Comparison of ENCODE assay signal across 10 mouse cellular contexts in genomic region chr10:98624681-98625321, GRCm38 (mm10).
DNase-seq lines count a peak whose midpoint lies in the region; ATAC-seq lines count a peak whose summit lies in the region.
"Had no signal": no experiment of that assay in that cellular context is flagged by ENCODE, and none has a peak within 500 bp of the region (broad histone marks: within the 10 kb centered on the region; RNA-seq: fewer than 3 reads in every experiment).

No protein-coding gene starts in this region.

- peak overlapping the region; percentile 36 for H3K4me3 ChIP-seq in heart, embryonic 16.5 days (ENCODE audit: low read length)
- no peak overlapping the region for H3K4me3 ChIP-seq in midbrain, embryonic 14.5 days (replicated peaks; ENCODE audit: low read depth, low read length)
- H3K4me3 ChIP-seq in midbrain, embryonic 13.5 days (replicated peaks), result no peak overlapping the region
- no peak overlapping the region; the same call in 1 of the 2 replicates for H3K4me3 ChIP-seq in intestine, embryonic 16.5 days (ENCODE audit: low read length)
- H3K4me3 ChIP-seq in neural tube, embryonic 15.5 days (replicated peaks), result no peak overlapping the region
- H3K4me3 ChIP-seq in forebrain, embryonic 16.5 days (replicated peaks; ENCODE audit: low read length), result no peak overlapping the region

- 18% methylated on average over 12 of the region's 12 CpGs for WGBS in heart, embryonic 16.5 days
- WGBS in midbrain, embryonic 14.5 days, result 64% methylated on average over 12 of the region's 12 CpGs
- 72% methylated on average over 12 of the region's 12 CpGs for WGBS in midbrain, embryonic 13.5 days
- 33% methylated on average over 12 of the region's 12 CpGs for WGBS in intestine, embryonic 16.5 days
- 30% methylated on average over 12 of the region's 12 CpGs for WGBS in neural tube, embryonic 15.5 days
- WGBS in forebrain, embryonic 16.5 days, result 71% methylated on average over 12 of the region's 12 CpGs

- no peak for DNase-seq in heart, postnatal 25 days (ENCODE audit: low spot score)
- DNase-seq in midbrain, embryonic 14.5 days, result peak; percentile 12
- DNase-seq in retina, embryonic 14.5 days (ENCODE audit: low spot score), result no peak
- DNase-seq: adrenal gland, adult 8-10 months; cerebellum, postnatal 25 days had no signal

- intact Hi-C loops in heart, postnatal 25 days (cut with DNase I), result no loop called here

- H3K36me3 ChIP-seq in heart, embryonic 16.5 days (ENCODE audit: control insufficient read depth, insufficient read depth), result no peaks in the 10 kb centered on the region
- no peaks in the 10 kb centered on the region for H3K36me3 ChIP-seq in midbrain, embryonic 14.5 days (ENCODE audit: control insufficient read depth, insufficient read depth, low read length)
- H3K36me3 ChIP-seq in midbrain, embryonic 13.5 days, result no peaks in the 10 kb centered on the region
- H3K36me3 ChIP-seq in intestine, embryonic 16.5 days (ENCODE audit: control insufficient read depth, insufficient read depth, low read length), result no peaks in the 10 kb centered on the region
- no peaks in the 10 kb centered on the region for H3K36me3 ChIP-seq in neural tube, embryonic 15.5 days
- H3K36me3 ChIP-seq in forebrain, embryonic 16.5 days (ENCODE audit: control insufficient read depth, insufficient read depth), result no peaks in the 10 kb centered on the region

- peak overlapping the region; percentile 30; the same call in 1 of the 2 replicates for H3K27ac ChIP-seq in heart, embryonic 16.5 days (ENCODE audit: low read length)
- H3K27ac ChIP-seq in midbrain, embryonic 14.5 days (replicated peaks; ENCODE audit: low read depth, low read length), result no peak overlapping the region
- H3K27ac ChIP-seq in midbrain, embryonic 13.5 days, result no peak overlapping the region
- H3K27ac ChIP-seq in intestine, embryonic 16.5 days (ENCODE audit: low read length), result no peak overlapping the region
- H3K27ac ChIP-seq in neural tube, embryonic 15.5 days (replicated peaks), result peak overlapping the region; percentile 39; the same call in 1 of the 2 replicates
- no peak overlapping the region for H3K27ac ChIP-seq in forebrain, embryonic 16.5 days (ENCODE audit: low read length)

- peak overlapping the region; percentile 48 for H3K9ac ChIP-seq in heart, embryonic 16.5 days (ENCODE audit: low read length)
- H3K9ac ChIP-seq in midbrain, embryonic 14.5 days (replicated peaks; ENCODE audit: low read length), result no peak overlapping the region
- H3K9ac ChIP-seq in midbrain, embryonic 13.5 days (replicated peaks), result no peak overlapping the region
- H3K9ac ChIP-seq in intestine, embryonic 16.5 days (ENCODE audit: low read depth, low read length), result no peak overlapping the region
- no peak overlapping the region for H3K9ac ChIP-seq in neural tube, embryonic 15.5 days (replicated peaks)
- no peak overlapping the region for H3K9ac ChIP-seq in forebrain, embryonic 16.5 days (replicated peaks; ENCODE audit: low read depth, low read length)

- H3K27me3 ChIP-seq in heart, embryonic 16.5 days (ENCODE audit: control insufficient read depth, insufficient read depth, low read length), result no peaks in the 10 kb centered on the region
- no peaks in the 10 kb centered on the region for H3K27me3 ChIP-seq in midbrain, embryonic 14.5 days (ENCODE audit: control insufficient read depth, insufficient read depth, low read length)
- H3K27me3 ChIP-seq in midbrain, embryonic 13.5 days, result no peaks in the 10 kb centered on the region
- H3K27me3 ChIP-seq in intestine, embryonic 16.5 days (replicated peaks; ENCODE audit: control insufficient read depth, insufficient read depth, low read length), result no peaks in the 10 kb centered on the region
- no peaks in the 10 kb centered on the region for H3K27me3 ChIP-seq in neural tube, embryonic 15.5 days (replicated peaks)
- H3K27me3 ChIP-seq in forebrain, embryonic 16.5 days (replicated peaks; ENCODE audit: control insufficient read depth, insufficient read depth, low read length), result no peaks in the 10 kb centered on the region

- peaks cover 5% of the 10 kb centered on the region; the same call in 1 of the 2 replicates for H3K4me1 ChIP-seq in heart, embryonic 16.5 days (ENCODE audit: control insufficient read depth, insufficient read depth, low read length)
- no peaks in the 10 kb centered on the region for H3K4me1 ChIP-seq in midbrain, embryonic 14.5 days (ENCODE audit: control insufficient read depth, insufficient read depth, low read length)
- H3K4me1 ChIP-seq in midbrain, embryonic 13.5 days (replicated peaks), result no peaks in the 10 kb centered on the region
- H3K4me1 ChIP-seq in intestine, embryonic 16.5 days (ENCODE audit: control insufficient read depth, insufficient read depth, low read length), result 0 out of 2 replicates have a peak, but pooled peaks cover 3% of the 10 kb centered on the region
- H3K4me1 ChIP-seq in neural tube, embryonic 15.5 days, result peaks cover 9% of the 10 kb centered on the region; the same call in 1 of the 2 replicates
- H3K4me1 ChIP-seq in forebrain, embryonic 16.5 days (replicated peaks; ENCODE audit: control insufficient read depth, insufficient read depth, low read length), result no peaks in the 10 kb centered on the region

- H3K4me2 ChIP-seq in heart, embryonic 16.5 days (ENCODE audit: low read depth, low read length), result peak overlapping the region; percentile 57
- no peak overlapping the region for H3K4me2 ChIP-seq in midbrain, embryonic 14.5 days (ENCODE audit: low read length)
- no peak overlapping the region for H3K4me2 ChIP-seq in midbrain, embryonic 13.5 days (replicated peaks)
- peak overlapping the region; percentile 38 for H3K4me2 ChIP-seq in intestine, embryonic 16.5 days (ENCODE audit: low read depth, low read length)
- peak overlapping the region; percentile 35 for H3K4me2 ChIP-seq in neural tube, embryonic 15.5 days
- H3K4me2 ChIP-seq in forebrain, embryonic 16.5 days (ENCODE audit: low read length), result no peak overlapping the region

- no peak for ATAC-seq in heart, embryonic 16.5 days (replicated peaks; ENCODE audit: extremely low read depth, insufficient read depth, low FRiP score)
- no peak for ATAC-seq in midbrain, embryonic 14.5 days (ENCODE audit: low FRiP score, low TSS enrichment)
- ATAC-seq in midbrain, embryonic 13.5 days, result no peak
- ATAC-seq in intestine, embryonic 16.5 days, result peak; percentile 83; the same call in 1 of the 2 replicates
- no peak for ATAC-seq in neural tube, embryonic 15.5 days (ENCODE audit: low FRiP score)
- no peak for ATAC-seq in forebrain, embryonic 16.5 days

- H3K9me3 ChIP-seq in heart, embryonic 16.5 days (replicated peaks; ENCODE audit: control insufficient read depth, low read length), result no peaks in the 10 kb centered on the region
- no peaks in the 10 kb centered on the region for H3K9me3 ChIP-seq in midbrain, embryonic 14.5 days (ENCODE audit: control insufficient read depth, low read length)
- no peaks in the 10 kb centered on the region for H3K9me3 ChIP-seq in midbrain, embryonic 13.5 days
- no peaks in the 10 kb centered on the region for H3K9me3 ChIP-seq in intestine, embryonic 16.5 days (ENCODE audit: control insufficient read depth, low read length)
- H3K9me3 ChIP-seq in neural tube, embryonic 15.5 days (replicated peaks), result no peaks in the 10 kb centered on the region
- H3K9me3 ChIP-seq in forebrain, embryonic 16.5 days (ENCODE audit: control insufficient read depth, low read length), result no peaks in the 10 kb centered on the region

Comparison
In these comparisons a context has a peak if more than half of its experiments do, and no peak if none do; other contexts are left out.
1. H3K27ac ChIP-seq: peak in heart, embryonic 16.5 days (single experiment) and neural tube, embryonic 15.5 days (single experiment); none in midbrain, embryonic 14.5 days (single experiment), midbrain, embryonic 13.5 days (single experiment), intestine, embryonic 16.5 days (single experiment) and forebrain, embryonic 16.5 days (single experiment).
2. H3K4me2 ChIP-seq: peak in heart, embryonic 16.5 days (single experiment), intestine, embryonic 16.5 days (single experiment) and neural tube, embryonic 15.5 days (single experiment); none in midbrain, embryonic 14.5 days (single experiment), midbrain, embryonic 13.5 days (single experiment) and forebrain, embryonic 16.5 days (single experiment).